Mouse (Mus musculus): Measurements from ENCODE around the gene Hes6. TPM values are rescaled to one million over a fixed set of nuclear protein-coding genes. Genes with fewer than 3 reads are reported as not detected.

Hes6 gene
- polyA plus RNA-seq, 1 experiment from 2014 or later: 63.6 TPM

DNA sequence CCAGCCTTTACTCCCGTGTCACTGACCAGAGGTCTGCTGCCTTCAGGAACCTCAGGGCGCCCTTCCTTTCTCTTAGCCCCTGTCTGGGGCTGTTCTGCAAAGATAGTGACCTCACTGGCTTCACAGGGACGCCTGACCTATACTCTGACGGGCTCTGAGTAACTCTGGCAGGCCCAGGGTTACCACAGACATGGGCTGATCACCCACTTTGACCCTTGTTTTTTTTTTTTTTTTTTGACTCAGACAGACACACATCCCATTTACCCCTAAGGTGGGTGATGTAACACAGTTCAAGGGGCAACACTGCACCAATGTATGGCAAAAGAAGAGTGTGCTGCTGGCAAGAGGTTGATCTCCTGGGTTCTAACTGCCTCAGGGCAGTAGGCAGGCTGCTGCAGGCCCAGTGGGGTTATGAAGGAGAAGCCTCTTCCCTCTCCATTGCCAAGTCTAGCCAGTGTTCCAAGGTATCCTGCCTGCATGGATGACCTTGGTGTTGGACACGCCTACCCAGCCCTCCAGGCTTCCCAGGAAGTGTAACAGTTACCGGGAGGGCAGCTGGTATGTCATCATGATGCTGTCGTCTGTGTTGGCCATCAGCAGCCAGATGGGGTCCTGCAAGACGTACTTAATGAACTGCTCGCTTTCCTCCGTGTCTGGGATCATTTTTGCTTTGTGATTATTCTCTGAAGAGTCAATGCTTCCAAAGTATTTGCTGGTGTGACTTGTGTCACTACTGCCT, 6.2 kb upstream of the Hes6 start:
- no peak overlapping the region for H3K27ac ChIP-seq (ENCODE audit: poor library complexity, severe bottlenecking)
- H3K9me3 ChIP-seq (replicated peaks): no peaks in the 10 kb centered on the region
- 65% methylated on average over 10 of the region's 10 CpGs for WGBS
- peaks cover 5% of the 10 kb centered on the region for H3K4me1 ChIP-seq (replicated peaks)
- H3K27me3 ChIP-seq (replicated peaks): no peaks in the 10 kb centered on the region
- ATAC-seq (ENCODE audit: insufficient number of reproducible peaks, low FRiP score): no peak
- H3K4me2 ChIP-seq: no peak overlapping the region
- H3K9ac ChIP-seq: no peak overlapping the region
- no peak overlapping the region for H3K4me3 ChIP-seq
- peaks cover 49% of the 10 kb centered on the region for H3K36me3 ChIP-seq

DNA sequence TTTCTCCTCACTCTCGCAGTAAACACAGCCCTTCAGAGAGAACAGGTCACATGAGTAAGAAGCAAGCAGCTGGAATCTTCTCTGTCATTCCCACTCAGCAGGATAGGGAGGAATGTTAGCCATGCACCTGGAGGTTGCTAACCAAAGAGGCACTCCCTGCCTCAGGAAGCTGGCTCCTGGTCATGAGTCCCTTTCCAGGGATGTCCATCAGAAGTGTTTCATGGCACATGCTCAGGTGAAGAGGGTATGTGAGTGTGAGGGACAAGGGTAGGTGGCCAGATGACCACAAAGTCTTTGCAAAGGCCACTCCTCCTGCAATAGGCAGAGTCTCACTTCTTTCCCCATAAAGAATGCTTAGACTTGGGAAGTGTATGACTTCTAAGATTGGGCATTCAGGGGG, 4.2 kb upstream of the Hes6 start:
- Histone ChIP-seq H3K9ac (no peak overlapping the region), H3K4me3 (no peak overlapping the region), H3K4me1 (replicated peaks) (peaks cover 18% of the 10 kb centered on the region), H3K9me3 (replicated peaks) (no peaks in the 10 kb centered on the region), H3K27ac (ENCODE audit: poor library complexity, severe bottlenecking) (no peak overlapping the region), H3K4me2 (no peak overlapping the region), H3K27me3 (replicated peaks) (no peaks in the 10 kb centered on the region), H3K36me3 (peaks cover 40% of the 10 kb centered on the region)
- ATAC-seq (ENCODE audit: insufficient number of reproducible peaks, low FRiP score): no peak
- WGBS: 50% methylated on average over 1 of the region's 1 CpGs

DNA sequence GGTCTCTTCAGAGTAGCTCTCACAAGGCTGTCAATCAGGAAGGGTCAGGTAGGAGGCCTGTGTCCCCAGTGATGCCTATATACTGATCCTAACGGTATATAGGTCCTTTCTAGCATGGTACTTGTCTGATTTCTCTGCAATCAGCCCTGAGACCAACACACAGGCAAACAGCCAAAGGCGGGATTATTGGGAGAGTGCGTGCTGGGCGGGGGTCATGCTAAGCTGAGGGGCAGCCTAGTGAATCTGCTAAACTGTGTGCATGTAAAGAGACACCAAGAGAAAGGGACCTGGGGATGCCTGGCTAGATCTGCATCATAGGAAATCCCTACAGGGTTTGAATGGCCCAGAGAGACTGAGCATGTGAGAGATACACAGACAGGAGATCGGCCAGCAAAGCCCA, 1.5 kb upstream of the Hes6 start:
- no peaks in the 10 kb centered on the region for H3K9me3 ChIP-seq (replicated peaks)
- H3K4me3 ChIP-seq: no peak overlapping the region
- H3K27ac ChIP-seq (ENCODE audit: poor library complexity, severe bottlenecking): peak overlapping the region; percentile 94; the same call in 1 of the 2 replicates
- H3K4me2 ChIP-seq: no peak overlapping the region
- peaks cover 30% of the 10 kb centered on the region for H3K36me3 ChIP-seq
- 83% methylated on average over 5 of the region's 5 CpGs for WGBS
- H3K27me3 ChIP-seq (replicated peaks): no peaks in the 10 kb centered on the region
- no peak for ATAC-seq (ENCODE audit: insufficient number of reproducible peaks, low FRiP score)
- peaks cover 32% of the 10 kb centered on the region for H3K4me1 ChIP-seq (replicated peaks)
- H3K9ac ChIP-seq: peak overlapping the region; percentile 74; the same call in 1 of the 2 replicates

DNA sequence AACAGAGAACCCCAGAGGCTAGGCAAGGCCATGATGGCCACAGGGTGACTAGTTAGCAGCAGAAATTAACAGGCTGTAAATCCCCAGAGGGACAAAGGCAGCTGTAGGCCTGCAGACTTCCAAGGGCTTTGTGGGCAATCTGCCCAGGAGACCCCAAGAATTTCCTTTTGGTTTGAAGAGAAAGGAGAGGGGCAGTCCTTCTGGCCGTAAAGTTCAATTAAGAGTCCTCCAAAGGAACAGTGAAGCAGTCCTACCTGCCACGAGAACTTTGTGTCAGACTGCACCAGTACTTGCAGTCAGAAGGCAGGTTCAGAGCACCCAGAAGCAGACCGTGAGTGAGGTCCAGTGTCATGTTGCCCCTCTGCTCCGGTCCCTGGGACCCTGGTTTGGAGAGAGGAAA, 1.1 kb upstream of the Hes6 start:
- Histone ChIP-seq H3K36me3 (peaks cover 26% of the 10 kb centered on the region), H3K9ac (peak overlapping the region; percentile 74), H3K4me3 (no peak overlapping the region), H3K27ac (ENCODE audit: poor library complexity, severe bottlenecking) (peak overlapping the region; percentile 94), H3K4me1 (replicated peaks) (peaks cover 32% of the 10 kb centered on the region), H3K9me3 (replicated peaks) (no peaks in the 10 kb centered on the region), H3K27me3 (replicated peaks) (no peaks in the 10 kb centered on the region), H3K4me2 (peak overlapping the region; percentile 97)
- 69% methylated on average over 4 of the region's 4 CpGs for WGBS
- no peak for ATAC-seq (ENCODE audit: insufficient number of reproducible peaks, low FRiP score)

DNA sequence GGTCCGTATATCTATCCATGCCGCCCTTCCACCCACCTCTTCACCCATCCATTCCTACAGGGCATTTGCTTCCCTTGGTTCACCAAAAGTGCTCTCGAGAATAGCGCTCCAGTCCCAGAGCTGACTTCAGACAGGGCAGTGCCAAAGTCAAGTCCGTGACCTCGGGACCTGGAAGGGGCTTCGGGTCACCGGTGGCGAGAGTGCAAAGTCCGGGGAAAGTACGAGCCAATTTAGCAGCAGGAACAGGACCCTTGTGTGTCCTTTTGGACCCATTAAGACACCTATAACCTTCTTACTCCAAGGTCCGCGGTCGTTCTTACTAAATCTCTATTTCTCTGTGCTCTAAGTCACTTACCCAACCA, 321 bp downstream of the Hes6 start:
- peak overlapping the region; percentile 74 for H3K9ac ChIP-seq

DNA sequence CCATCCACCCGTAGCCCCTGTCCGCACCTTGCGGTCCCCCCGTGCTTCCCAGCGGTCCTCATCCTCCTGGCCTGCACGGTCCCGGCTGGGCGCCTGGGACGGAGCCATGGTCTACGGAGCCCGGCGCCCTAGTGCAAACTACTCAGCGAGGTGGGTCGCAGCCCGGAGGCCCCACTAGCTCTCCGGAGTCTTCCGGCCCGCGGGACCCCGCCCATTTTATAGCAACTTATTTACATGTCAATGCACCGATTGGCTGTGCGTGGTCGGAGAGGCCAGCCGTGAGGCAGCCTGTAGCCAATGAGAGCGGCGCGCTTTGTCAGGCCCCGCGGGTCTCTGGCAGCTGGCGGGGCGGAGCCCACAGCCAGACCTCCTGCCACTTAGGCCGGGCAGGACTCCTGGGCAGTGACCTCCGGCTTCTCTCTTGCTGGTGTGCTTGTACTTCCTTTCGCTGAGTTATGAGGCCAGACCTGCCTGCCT, 770 bp downstream of the Hes6 start:
- no peaks in the 10 kb centered on the region for H3K27me3 ChIP-seq (replicated peaks)

More for the DNA sequence above, 321 bp downstream of the Hes6 start:
- H3K4me1 ChIP-seq (replicated peaks): peaks cover 32% of the 10 kb centered on the region
- peaks cover 20% of the 10 kb centered on the region for H3K36me3 ChIP-seq
- H3K27me3 ChIP-seq (replicated peaks): no peaks in the 10 kb centered on the region
- WGBS: 0% methylated on average over 14 of the region's 14 CpGs
- ATAC-seq (ENCODE audit: insufficient number of reproducible peaks, low FRiP score): no peak
- peak overlapping the region; percentile 81 for H3K4me3 ChIP-seq
- H3K9me3 ChIP-seq (replicated peaks): no peaks in the 10 kb centered on the region
- H3K4me2 ChIP-seq: peak overlapping the region; percentile 97
- peak overlapping the region; percentile 94 for H3K27ac ChIP-seq (ENCODE audit: poor library complexity, severe bottlenecking)

DNA sequence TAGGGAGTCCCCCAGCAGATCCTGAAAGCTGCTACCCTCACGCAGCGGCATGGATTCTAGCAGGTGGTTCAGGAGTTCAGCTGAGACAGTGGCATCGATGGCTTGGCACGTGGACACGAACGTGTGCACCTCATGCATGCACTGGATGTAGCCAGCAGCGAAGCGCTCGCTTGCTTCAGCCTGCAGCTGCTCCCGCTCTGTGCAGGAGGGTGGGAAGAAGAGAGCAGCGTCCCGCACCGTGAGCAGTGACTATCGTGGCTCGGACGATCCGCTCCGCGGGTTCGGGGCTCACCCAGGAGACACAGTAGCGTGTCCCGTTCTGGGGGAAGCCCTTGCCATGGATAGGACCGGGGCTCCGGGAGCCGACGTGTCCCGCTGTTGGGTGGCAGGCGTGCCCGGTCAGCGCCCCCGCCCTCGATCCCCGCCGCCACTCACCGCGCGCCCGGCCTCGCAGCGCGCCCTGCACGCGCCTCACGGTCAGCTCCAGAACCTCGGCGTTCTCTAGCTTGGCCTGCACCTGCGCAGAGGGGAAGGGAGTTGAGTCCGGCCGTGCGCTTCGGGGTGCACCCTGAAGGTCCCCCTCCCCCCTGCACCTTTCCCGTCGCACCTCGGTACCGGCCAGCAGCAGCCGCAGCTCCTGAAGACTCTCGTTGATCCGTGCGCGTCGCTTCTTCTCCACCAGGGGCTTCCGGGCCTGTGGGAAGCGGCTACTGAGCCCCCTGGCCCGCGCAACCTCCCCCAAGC, 1.4 kb downstream of the Hes6 start:
- Histone ChIP-seq H3K9ac (peak overlapping the region; percentile 88), H3K4me3 (peak overlapping the region; percentile 81), H3K36me3 (peaks cover 9% of the 10 kb centered on the region; the same call in 1 of the 2 replicates), H3K9me3 (replicated peaks) (no peaks in the 10 kb centered on the region), H3K27ac (ENCODE audit: poor library complexity, severe bottlenecking) (peak overlapping the region; percentile 86), H3K4me1 (replicated peaks) (peaks cover 32% of the 10 kb centered on the region), H3K27me3 (replicated peaks) (no peaks in the 10 kb centered on the region), H3K4me2 (peak overlapping the region; percentile 97)
- peak; percentile 38 for ATAC-seq (ENCODE audit: insufficient number of reproducible peaks, low FRiP score)
- 4% methylated on average over 64 of the region's 65 CpGs for WGBS

More for the DNA sequence above, 770 bp downstream of the Hes6 start:
- Histone ChIP-seq H3K9me3 (replicated peaks) (no peaks in the 10 kb centered on the region), H3K36me3 (peaks cover 16% of the 10 kb centered on the region; the same call in 1 of the 2 replicates), H3K4me2 (peak overlapping the region; percentile 97), H3K4me3 (peak overlapping the region; percentile 81), H3K27ac (ENCODE audit: poor library complexity, severe bottlenecking) (peak overlapping the region; percentile 94), H3K9ac (peak overlapping the region; percentile 88), H3K4me1 (replicated peaks) (peaks cover 32% of the 10 kb centered on the region)
- under 1% methylated on average over 34 of the region's 34 CpGs for WGBS
- ATAC-seq (ENCODE audit: insufficient number of reproducible peaks, low FRiP score): peak; percentile 94

DNA sequence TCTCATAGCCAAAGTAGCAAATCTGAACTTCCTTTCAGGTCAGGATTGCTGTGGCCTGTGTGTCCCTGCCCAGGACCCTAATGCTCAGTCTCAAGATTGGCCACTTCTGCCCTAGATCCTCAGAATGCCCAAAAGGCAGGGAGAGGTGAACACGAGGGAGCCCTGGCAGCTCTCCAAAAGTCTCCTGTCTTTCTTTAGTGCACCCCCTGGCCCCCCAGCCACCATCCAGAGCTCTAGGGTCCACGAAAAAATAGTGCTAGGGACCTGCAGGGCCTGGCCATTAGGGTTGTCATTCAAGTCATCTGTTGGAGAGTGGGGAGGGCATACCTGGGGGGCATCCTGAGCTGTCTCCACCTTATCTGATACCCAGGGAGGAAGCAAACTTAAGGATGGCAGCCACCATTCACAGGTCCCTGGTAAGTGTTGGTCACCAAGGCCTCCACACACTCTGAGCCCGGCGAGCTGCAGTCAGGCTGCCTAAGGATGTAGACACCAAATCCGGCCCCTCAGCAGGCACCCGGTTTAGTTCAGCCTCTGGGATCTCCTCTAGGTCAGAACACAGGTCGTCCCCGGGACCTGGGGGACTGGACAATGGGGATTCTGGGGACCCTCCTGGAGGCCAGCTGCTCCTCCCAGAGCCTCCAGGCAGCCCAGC, 2.1 kb downstream of the Hes6 start:
- Histone ChIP-seq H3K4me2 (peak overlapping the region; percentile 97), H3K36me3 (0 out of 2 replicates have a peak, but pooled peaks cover 2% of the 10 kb centered on the region), H3K4me3 (peak overlapping the region; percentile 81), H3K4me1 (replicated peaks) (peaks cover 32% of the 10 kb centered on the region), H3K27ac (ENCODE audit: poor library complexity, severe bottlenecking) (no peak overlapping the region), H3K27me3 (replicated peaks) (no peaks in the 10 kb centered on the region), H3K9ac (peak overlapping the region; percentile 88; the same call in 1 of the 2 replicates), H3K9me3 (replicated peaks) (no peaks in the 10 kb centered on the region)
- ATAC-seq (ENCODE audit: insufficient number of reproducible peaks, low FRiP score): no peak
- 66% methylated on average over 8 of the region's 8 CpGs for WGBS

DNA sequence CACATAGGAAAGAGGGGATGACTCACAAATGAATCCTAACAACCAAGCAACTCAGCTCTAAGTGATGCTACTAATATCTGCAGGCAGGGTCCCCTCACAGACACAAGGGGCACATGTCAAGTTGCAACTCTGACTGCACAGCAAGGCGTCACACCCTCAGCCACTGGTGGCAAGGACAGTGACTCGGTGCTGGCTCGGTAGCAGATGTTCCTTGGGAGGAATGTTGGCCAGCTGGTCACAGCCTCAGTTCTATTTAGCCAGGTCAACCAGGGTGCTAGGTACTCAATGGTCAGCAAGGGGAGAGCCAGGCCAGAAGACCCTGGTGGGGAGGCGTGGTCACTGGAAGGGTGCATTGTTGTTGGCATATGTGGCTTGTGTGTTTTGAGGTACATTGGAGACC, 6.0 kb downstream of the Hes6 start:
- H3K27ac ChIP-seq (ENCODE audit: poor library complexity, severe bottlenecking): no peak overlapping the region
- no peak overlapping the region for H3K9ac ChIP-seq
- H3K4me1 ChIP-seq (replicated peaks): peaks cover 14% of the 10 kb centered on the region
- H3K9me3 ChIP-seq (replicated peaks): no peaks in the 10 kb centered on the region
- H3K36me3 ChIP-seq: no peaks in the 10 kb centered on the region
- WGBS: 74% methylated on average over 4 of the region's 4 CpGs
- H3K4me2 ChIP-seq: no peak overlapping the region
- H3K4me3 ChIP-seq: no peak overlapping the region
- no peak for ATAC-seq (ENCODE audit: insufficient number of reproducible peaks, low FRiP score)
- H3K27me3 ChIP-seq (replicated peaks): peaks cover 17% of the 10 kb centered on the region

DNA sequence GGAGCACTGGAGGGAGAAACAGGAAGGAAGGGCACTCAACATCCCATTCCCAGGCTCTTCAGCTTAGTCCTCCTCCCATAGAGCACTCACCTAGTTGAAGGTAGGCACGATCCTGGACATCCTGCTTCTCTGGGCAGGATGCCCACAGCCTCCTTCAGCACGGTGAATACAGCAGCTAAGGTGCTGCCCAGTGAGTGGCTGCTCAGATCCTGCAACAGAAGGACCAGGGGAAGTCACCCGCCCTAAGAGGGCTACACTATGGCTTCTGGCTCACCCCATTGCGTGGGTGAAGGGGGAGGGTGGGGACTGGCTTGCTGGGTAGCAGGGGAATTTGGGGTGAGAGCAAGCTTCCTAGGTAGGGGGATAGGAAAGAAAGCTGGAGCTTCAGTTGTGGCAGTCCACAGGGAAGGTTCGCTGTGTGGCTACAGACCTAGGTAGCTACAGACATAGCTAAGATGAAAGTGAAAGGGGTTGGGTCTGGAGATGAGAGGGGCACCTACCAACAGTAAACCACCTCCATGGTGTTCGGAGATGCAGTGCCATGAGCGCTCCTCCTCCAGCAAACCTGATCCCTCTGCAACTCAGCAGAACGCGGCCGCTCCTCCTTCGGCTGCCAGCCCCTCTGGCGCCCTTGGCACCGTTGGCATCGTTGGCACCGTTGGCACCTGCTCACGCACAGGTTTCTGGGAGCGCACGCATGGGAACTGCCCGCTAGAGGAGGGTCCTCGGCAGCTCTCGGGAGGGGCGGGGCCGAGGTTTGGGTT, 8.2 kb downstream of the Hes6 start:
- Histone ChIP-seq H3K9ac (no peak overlapping the region), H3K4me2 (no peak overlapping the region)
- no peak for ATAC-seq (ENCODE audit: insufficient number of reproducible peaks, low FRiP score)

More for the DNA sequence above, 8.2 kb downstream of the Hes6 start:
- no peaks in the 10 kb centered on the region for H3K4me1 ChIP-seq (replicated peaks)
- H3K27ac ChIP-seq (ENCODE audit: poor library complexity, severe bottlenecking): no peak overlapping the region
- H3K9me3 ChIP-seq (replicated peaks): no peaks in the 10 kb centered on the region
- H3K27me3 ChIP-seq (replicated peaks): peaks cover 17% of the 10 kb centered on the region
- no peak overlapping the region for H3K4me3 ChIP-seq
- H3K36me3 ChIP-seq: no peaks in the 10 kb centered on the region
- 56% methylated on average over 23 of the region's 23 CpGs for WGBS
